Mouse (Mus musculus): Measurements from ENCODE around the gene Mmp9.

DNA sequence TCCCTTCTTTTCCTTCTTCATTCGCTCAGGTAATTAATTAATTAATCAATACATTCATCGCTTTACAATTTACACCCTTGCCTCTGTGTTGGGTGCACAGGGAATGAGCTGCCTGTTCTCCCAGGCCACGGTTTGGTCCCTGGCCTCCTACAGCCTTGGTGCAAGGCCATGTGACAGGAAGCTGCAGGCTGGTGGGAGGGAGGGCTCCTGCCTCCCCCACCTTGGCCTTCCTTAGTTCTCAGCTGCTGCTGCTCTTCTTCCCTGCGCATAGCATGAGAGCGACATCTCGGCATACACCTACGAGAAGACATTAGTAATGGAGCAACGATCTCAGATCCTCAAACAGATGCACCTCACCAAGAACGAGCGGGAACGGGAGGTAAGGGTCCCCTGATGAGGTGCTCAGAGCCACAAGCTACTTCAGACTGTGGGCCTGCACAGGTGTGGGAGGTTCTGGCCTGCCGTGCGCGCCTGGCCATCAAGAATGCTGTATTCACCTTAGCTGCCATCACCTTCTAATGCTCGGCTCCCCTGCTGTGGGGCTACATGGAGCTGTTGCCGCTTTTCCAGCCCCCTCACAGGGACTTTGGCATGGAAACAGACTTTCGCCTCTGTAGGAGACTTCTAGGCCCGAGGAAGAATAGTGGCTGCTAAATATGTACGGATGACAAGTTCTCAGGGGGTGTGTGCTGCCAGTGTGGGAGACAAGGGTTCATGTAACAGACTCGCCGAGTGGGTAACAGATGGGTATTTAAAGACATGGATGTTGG is 54.3 kb downstream of the Mmp9 start:
- TF ChIP-seq CTCF (IDR thresholded peaks at IDR 0.05; ENCODE audit: control insufficient read depth, insufficient read depth, low read length) (no peak), POLR2A (IDR thresholded peaks at IDR 0.05; ENCODE audit: borderline replicate concordance, control insufficient read depth, low read depth, low read length) (no peak)
